Mouse (Mus musculus): Measurements from ENCODE around the gene Gch1.

DNA sequence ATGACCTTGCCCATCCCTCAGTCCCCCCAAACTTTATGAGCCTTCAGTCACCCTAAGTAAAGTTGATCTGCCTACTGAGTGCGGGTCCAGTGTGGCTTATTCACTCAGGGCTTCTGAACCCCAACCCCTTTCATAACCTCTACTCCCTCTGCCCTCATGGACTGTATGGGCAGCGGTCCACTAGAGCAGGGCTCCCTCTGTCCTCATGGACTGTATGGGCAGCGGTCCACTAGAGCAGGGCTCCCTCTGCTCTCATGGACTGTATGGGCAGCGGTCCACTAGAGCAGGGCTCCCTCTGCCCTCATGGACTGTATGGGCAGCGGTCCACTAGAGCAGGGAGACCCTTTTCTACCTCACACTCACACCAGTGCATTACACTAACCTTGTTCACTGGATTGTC is 13.0 kb downstream of the Gch1 start:
- TF ChIP-seq CTCF (IDR thresholded peaks at IDR 0.05; ENCODE audit: borderline replicate concordance, extremely low read depth, insufficient read depth, insufficient read length) (no peak), POLR2A (IDR thresholded peaks at IDR 0.05; ENCODE audit: borderline replicate concordance, extremely low read depth, insufficient read depth, insufficient read length, poor library complexity, severe bottlenecking) (no peak)
